Mouse (Mus musculus): ENCODE data around the gene Fbxw4. TPM values are rescaled to one million over a fixed set of nuclear protein-coding genes. Genes with fewer than 3 reads are reported as not detected.

Fbxw4 gene
- polyA plus RNA-seq, 1 experiment: 95.0 TPM

DNA sequence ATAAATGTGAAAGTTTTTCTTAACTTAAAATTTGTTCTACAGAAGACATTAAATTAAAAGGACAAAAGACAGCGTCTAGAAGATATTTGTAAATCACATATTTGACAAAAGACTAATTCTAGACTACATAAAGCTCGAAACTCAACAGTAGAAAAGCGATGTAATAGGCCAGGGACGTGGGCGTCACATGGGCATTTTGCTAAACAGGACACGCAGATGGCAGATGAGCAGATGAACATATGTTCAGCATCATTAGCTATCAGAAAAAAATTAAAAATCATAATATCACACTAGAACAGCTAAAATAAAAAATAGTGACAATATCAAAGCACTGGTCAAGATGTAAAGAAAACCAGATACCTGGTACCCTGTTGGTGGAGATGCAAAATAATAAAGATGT lies 70.4 kb downstream of the Fbxw4 start:
- Histone ChIP-seq H3K4me1 (ENCODE audit: control insufficient read depth, insufficient read depth, low read length) (no peaks in the 10 kb centered on the region; the same call in 1 of the 2 replicates), H3K4me3 (replicated peaks; ENCODE audit: extremely low read depth, low read depth, low read length) (no peak overlapping the region)
- no peak for TF ChIP-seq POLR2A (IDR thresholded peaks at IDR 0.05; ENCODE audit: borderline replicate concordance, extremely low read depth, low read depth, low read length)
- TF ChIP-seq CTCF (IDR thresholded peaks at IDR 0.05; ENCODE audit: insufficient read depth, low read length): no peak
- DNase-seq: no peak
- 94% methylated on average over 6 of the region's 6 CpGs for WGBS

DNA sequence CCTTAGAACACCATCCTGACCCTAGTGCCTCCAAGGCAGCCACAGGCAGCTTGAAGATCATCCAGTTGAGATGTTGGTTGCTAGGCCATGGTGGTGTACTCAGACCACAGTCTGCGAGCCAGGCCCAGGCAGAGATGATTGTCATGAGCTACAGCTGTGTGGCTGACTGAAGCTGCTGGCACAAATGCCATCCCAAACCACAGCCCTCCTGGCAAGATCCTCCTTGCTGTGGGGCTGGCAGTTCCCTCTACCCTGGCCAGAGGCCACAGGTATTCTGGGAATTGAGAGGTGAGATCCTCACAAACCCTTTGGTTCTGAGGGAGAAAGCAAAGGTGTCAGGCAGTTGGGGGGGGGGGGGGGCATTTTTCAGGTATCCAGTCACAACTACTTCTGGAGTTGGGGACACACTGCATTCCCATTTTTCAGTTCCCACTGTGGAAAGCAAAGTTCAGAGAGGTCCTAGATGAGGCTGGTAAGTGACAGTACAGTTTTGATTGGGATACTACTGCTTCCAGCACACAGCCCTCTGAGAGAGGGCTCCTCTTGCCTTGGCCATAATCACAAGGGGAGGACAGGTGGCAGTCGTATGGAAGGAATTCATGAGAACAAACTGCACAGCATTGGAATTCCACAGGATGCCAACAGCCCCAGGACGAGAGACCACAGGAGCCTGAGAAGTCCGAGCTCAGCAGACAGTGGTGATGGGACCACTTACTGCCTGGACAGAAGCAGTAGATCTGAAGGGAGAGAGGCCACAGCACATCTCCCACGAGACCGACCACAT lies 72.4 kb downstream of the Fbxw4 start:
- no peaks in the 10 kb centered on the region; the same call in 1 of the 2 replicates for H3K4me1 ChIP-seq (ENCODE audit: control insufficient read depth, insufficient read depth, low read length)
- DNase-seq: no peak
- no peak for TF ChIP-seq POLR2A (IDR thresholded peaks at IDR 0.05; ENCODE audit: borderline replicate concordance, extremely low read depth, low read depth, low read length)
- no peak for TF ChIP-seq CTCF (IDR thresholded peaks at IDR 0.05; ENCODE audit: insufficient read depth, low read length)
- 80% methylated on average over 6 of the region's 6 CpGs for WGBS
- H3K4me3 ChIP-seq (replicated peaks; ENCODE audit: extremely low read depth, low read depth, low read length): no peak overlapping the region

DNA sequence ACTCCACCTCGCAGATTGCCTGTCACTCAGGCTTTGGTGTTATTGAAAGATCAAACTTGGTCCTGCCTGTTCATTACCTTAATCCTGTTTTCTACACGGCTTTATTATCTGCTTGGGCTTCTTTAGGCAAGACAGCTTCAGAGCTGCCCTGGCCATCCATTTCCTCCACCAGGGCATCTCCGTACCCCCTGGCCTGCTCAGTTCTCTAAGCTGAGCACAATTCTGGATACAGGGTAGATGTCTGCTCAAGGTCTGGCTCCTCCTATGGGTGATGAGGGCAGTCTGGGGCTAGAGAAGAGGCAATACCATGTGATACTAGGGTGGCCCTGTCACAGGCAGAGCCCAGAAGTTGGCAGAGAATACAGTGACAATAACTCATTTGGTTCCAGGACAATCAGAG lies 73.3 kb downstream of the Fbxw4 start:
- Histone ChIP-seq H3K4me1 (ENCODE audit: control insufficient read depth, insufficient read depth, low read length) (no peaks in the 10 kb centered on the region; the same call in 1 of the 2 replicates), H3K4me3 (replicated peaks; ENCODE audit: extremely low read depth, low read depth, low read length) (no peak overlapping the region)
- no peak for DNase-seq
- TF ChIP-seq CTCF (IDR thresholded peaks at IDR 0.05; ENCODE audit: insufficient read depth, low read length) (no peak), POLR2A (IDR thresholded peaks at IDR 0.05; ENCODE audit: borderline replicate concordance, extremely low read depth, low read depth, low read length) (no peak)
- 80% methylated on average over 3 of the region's 3 CpGs for WGBS

DNA sequence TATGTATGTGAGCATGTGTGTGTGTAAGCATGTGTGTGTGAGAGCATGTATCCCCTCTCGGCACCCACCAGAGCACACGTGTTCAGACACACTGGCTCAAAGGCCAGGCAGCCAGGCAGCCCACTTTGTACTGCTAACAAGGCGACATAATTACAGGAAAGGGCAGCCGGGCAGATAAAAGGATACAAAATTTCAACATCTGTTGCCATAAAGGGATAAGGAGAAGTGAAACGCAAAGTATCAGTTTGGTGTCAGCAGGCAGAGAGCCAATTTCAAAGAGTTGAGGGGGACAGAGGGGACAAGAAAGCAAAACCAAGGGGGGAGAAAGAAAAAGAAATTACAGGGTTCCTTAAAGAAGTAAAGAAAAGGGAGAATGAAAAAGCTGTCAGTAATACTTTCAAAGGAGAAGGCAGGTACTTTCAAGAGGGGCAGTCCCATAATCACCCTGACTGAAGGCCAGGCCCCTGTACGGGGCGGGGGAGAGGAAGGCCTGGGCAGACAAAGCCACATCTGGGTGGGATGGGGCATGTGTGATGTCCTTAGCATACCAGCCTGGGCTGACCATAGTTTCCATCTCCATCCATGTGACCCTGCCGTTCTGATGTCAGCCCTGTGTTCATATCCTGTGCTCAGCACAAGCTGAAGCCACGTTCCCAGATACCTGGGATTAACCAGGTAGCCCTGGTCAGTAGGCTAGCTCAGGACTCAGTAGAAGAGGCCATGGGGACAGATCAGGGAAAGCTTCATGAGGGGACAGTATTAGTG lies 75.1 kb downstream of the Fbxw4 start:
- Histone ChIP-seq H3K4me3 (replicated peaks; ENCODE audit: extremely low read depth, low read depth, low read length) (no peak overlapping the region), H3K4me1 (ENCODE audit: control insufficient read depth, insufficient read depth, low read length) (no peaks in the 10 kb centered on the region)
- no peak for DNase-seq
- no peak for TF ChIP-seq POLR2A (IDR thresholded peaks at IDR 0.05; ENCODE audit: borderline replicate concordance, extremely low read depth, low read depth, low read length)
- 54% methylated on average over 9 of the region's 9 CpGs for WGBS

DNA sequence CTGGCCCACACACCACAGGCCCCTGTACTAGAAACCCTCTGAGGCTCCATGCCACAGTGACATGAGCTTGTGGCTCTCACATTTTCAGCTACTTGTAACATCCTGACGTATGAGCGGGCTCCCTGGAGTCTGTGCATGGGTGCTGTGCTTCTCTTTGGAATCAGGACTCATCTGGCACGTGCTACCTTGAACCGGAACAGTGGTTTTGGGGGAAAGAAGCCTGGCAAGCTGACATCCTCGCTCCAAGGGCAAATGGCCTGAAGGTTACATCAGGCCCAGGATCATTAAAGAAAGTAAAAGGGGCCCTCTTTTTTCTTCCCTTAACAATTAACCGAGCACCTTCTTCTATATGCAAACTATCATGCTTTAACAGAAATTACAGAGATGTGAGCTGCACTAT lies 77.0 kb downstream of the Fbxw4 start:
- Histone ChIP-seq H3K4me3 (replicated peaks; ENCODE audit: extremely low read depth, low read depth, low read length) (no peak overlapping the region), H3K4me1 (ENCODE audit: control insufficient read depth, insufficient read depth, low read length) (no peaks in the 10 kb centered on the region)
- 93% methylated on average over 6 of the region's 6 CpGs for WGBS
- TF ChIP-seq CTCF (IDR thresholded peaks at IDR 0.05; ENCODE audit: insufficient read depth, low read length): no peak
- TF ChIP-seq POLR2A (IDR thresholded peaks at IDR 0.05; ENCODE audit: borderline replicate concordance, extremely low read depth, low read depth, low read length): no peak
- DNase-seq: no peak

DNA sequence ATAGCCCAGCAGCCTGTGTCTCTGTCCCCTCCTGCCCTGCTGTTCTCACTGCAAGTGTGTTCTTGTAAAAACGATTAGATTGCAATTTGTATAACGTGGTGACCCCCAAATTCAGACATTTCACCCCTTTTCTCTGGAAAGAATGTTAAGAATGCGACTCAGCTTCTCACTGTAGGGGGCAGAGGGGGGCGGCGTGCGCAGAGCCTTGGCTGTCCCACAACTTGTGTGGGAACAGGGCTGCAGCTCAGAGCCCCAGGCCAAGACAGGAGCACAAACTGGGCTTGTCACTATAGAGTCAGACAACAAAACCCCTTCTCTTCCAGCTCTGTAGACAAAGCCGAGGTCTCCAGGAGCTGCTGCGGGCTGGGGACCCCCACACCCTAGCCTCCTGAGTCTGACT lies 78.0 kb downstream of the Fbxw4 start:
- DNase-seq: no peak
- no peak overlapping the region for H3K4me3 ChIP-seq (replicated peaks; ENCODE audit: extremely low read depth, low read depth, low read length)
- no peaks in the 10 kb centered on the region for H3K4me1 ChIP-seq (ENCODE audit: control insufficient read depth, insufficient read depth, low read length)
- WGBS: 59% methylated on average over 8 of the region's 8 CpGs
- TF ChIP-seq POLR2A (IDR thresholded peaks at IDR 0.05; ENCODE audit: borderline replicate concordance, extremely low read depth, low read depth, low read length): no peak
- TF ChIP-seq CTCF (IDR thresholded peaks at IDR 0.05; ENCODE audit: insufficient read depth, low read length): no peak

DNA sequence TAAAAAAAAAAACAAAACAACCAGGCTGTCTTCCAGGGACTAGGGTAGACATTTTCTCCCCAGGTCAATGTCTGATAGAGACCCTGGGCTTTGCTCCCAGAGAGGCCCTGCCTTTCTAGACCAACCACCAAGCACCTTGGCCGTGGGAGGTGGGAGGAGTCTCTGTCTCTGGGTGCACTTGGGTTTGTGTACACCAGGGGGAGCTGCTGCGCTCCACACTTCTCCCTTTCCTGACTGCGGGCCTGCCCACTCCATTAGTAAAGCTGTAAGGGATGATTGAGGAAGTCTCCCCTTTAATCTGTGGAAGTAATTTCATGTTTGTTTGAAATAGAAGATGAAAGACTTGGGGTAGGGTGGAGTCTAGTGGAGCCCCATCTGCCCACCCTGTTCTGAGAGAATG lies 78.9 kb downstream of the Fbxw4 start:
- TF ChIP-seq CTCF (IDR thresholded peaks at IDR 0.05; ENCODE audit: insufficient read depth, low read length) (peak; percentile 53), POLR2A (IDR thresholded peaks at IDR 0.05; ENCODE audit: borderline replicate concordance, extremely low read depth, low read depth, low read length) (no peak)
- peak; percentile 44 for DNase-seq
- WGBS: 49% methylated on average over 3 of the region's 3 CpGs
- Histone ChIP-seq H3K4me3 (replicated peaks; ENCODE audit: extremely low read depth, low read depth, low read length) (no peak overlapping the region), H3K4me1 (ENCODE audit: control insufficient read depth, insufficient read depth, low read length) (no peaks in the 10 kb centered on the region)

DNA sequence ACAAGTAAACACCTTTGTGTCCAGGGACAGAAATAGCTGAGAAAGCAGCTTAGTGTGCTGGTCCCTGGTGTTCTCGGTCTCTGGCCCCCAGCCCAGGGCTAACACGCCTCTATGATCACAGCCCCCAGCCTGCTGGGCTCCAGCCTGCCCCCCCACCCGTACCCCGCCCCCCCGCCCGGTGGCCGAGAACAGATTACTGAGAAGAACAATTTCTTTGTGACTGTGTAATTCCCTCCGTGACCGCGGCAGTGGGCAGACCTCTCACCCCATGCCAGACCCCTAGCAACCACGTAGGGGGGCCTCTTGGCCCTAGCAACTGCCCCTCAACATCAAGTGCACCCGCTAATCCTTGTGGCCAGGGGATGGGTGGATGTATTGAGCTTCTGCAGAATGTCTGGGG lies 79.9 kb downstream of the Fbxw4 start:
- no peak for TF ChIP-seq CTCF (IDR thresholded peaks at IDR 0.05; ENCODE audit: insufficient read depth, low read length)
- no peak for TF ChIP-seq POLR2A (IDR thresholded peaks at IDR 0.05; ENCODE audit: borderline replicate concordance, extremely low read depth, low read depth, low read length)
- H3K4me3 ChIP-seq (replicated peaks; ENCODE audit: extremely low read depth, low read depth, low read length): no peak overlapping the region
- peaks cover 6% of the 10 kb centered on the region; the same call in 1 of the 2 replicates for H3K4me1 ChIP-seq (ENCODE audit: control insufficient read depth, insufficient read depth, low read length)
- no peak for DNase-seq
- 86% methylated on average over 12 of the region's 12 CpGs for WGBS

DNA sequence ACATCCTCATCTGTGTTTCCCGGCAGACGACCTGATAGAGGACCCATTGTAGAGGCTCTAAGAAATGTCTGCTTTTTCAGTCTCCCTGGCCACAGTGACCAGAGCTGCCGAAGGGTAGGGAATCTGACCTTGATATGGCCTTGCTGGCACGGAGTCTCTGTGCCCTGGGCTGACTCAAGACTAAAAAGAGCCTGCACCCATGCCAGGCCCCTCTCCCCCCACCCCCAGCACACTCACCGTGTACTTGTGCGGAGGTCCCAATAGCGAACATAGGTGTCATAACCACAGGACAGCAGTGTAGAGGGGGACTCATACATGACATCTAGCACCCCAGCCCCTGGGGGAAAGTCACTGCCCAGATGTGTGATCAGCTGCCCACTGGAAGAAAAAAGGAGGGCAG lies 80.7 kb downstream of the Fbxw4 start:
- TF ChIP-seq POLR2A (IDR thresholded peaks at IDR 0.05; ENCODE audit: borderline replicate concordance, extremely low read depth, low read depth, low read length) (no peak), CTCF (IDR thresholded peaks at IDR 0.05; ENCODE audit: insufficient read depth, low read length) (no peak)
- DNase-seq: no peak
- 82% methylated on average over 7 of the region's 7 CpGs for WGBS
- Histone ChIP-seq H3K4me3 (replicated peaks; ENCODE audit: extremely low read depth, low read depth, low read length) (no peak overlapping the region), H3K4me1 (ENCODE audit: control insufficient read depth, insufficient read depth, low read length) (peaks cover 12% of the 10 kb centered on the region)

DNA sequence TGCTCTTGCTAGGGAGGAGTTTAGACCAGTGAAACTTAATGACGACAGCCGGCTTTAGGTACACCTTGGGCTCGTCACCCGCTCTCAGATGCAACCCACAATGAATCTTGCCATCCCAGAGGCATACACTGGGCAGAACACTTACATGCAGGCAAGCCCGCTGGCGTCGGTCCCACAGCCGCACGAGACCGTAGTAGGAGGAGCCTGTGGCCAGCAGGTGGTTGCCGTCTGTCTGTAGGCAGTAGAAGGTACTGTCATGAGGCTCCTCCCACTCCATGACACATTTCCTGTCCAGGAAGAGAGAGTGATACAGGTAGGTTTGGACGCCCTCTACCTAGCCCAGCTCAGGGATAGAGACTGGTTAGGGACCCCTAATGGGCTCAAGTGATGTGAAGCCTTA lies 81.1 kb downstream of the Fbxw4 start:
- no peak for TF ChIP-seq CTCF (IDR thresholded peaks at IDR 0.05; ENCODE audit: insufficient read depth, low read length)
- no peak for TF ChIP-seq POLR2A (IDR thresholded peaks at IDR 0.05; ENCODE audit: borderline replicate concordance, extremely low read depth, low read depth, low read length)
- no peak overlapping the region for H3K4me3 ChIP-seq (replicated peaks; ENCODE audit: extremely low read depth, low read depth, low read length)
- H3K4me1 ChIP-seq (ENCODE audit: control insufficient read depth, insufficient read depth, low read length): peaks cover 12% of the 10 kb centered on the region
- no peak for DNase-seq
- 85% methylated on average over 12 of the region's 12 CpGs for WGBS
